Mouse (Mus musculus): ENCODE results near the gene Gm12258. TPM values are rescaled to one million over a fixed set of nuclear protein-coding genes. Genes with fewer than 3 reads are reported as not detected.
A peak's percentile ranks its signal among the peaks of the same experiment; 100 is the strongest.
"Not testable (repeated sequence)": the region's sequence is repeated elsewhere in the genome, so short reads cannot be mapped to it uniquely, and the experiment has no call there.

The Gm12258 gene
- polyA plus RNA-seq (2015; fragmentation: Nextera tagmentation; extraction: Ambion mirVana), result 5.2 and 5.6 TPM in 2 replicates

GRCm38 (mm10) chr11:58846919-58847461 is at the start of gene Gm12258:
Gene Gm12258 (plus strand): TSS chr11:58847158.
- peak within 1 kb of the TSS; percentile 80 for H3K4me3 ChIP-seq (ENCODE audit: low read length)
- peak; percentile 100 for ATAC-seq
- peak within 1 kb of the TSS; percentile 68 for H3K4me2 ChIP-seq (ENCODE audit: low read depth, low read length)
- no peaks in the 10 kb centered on the region for H3K27me3 ChIP-seq (replicated peaks; ENCODE audit: control insufficient read depth, insufficient read depth, low read length)
- H3K9me3 ChIP-seq (ENCODE audit: control insufficient read depth, low read length), result no peaks in the 10 kb centered on the region
- peaks cover 6% of the 10 kb centered on the region for H3K4me1 ChIP-seq (ENCODE audit: control insufficient read depth, insufficient read depth, low read length)
- peaks cover 5% of the 10 kb centered on the region; the same call in 1 of the 2 replicates for H3K36me3 ChIP-seq (ENCODE audit: control insufficient read depth, insufficient read depth, low read length)
- peak within 1 kb of the TSS; percentile 80 for H3K9ac ChIP-seq (ENCODE audit: low read depth, low read length)
- H3K27ac ChIP-seq (ENCODE audit: low read length), result 0 out of 2 replicates have a peak within 1 kb of the TSS, but pooled peaks have one; percentile 14
- WGBS, result 0% methylated on average over 24 of the region's 24 CpGs

- Histone ChIP-seq H3K27ac (ENCODE audit: low read length) (no peak overlapping the region), H3K27me3 (replicated peaks; ENCODE audit: control insufficient read depth, insufficient read depth, low read length) (no peaks in the 10 kb centered on the region), H3K4me1 (ENCODE audit: control insufficient read depth, insufficient read depth, low read length) (peaks cover 16% of the 10 kb centered on the region; the same call in 1 of the 2 replicates), H3K4me3 (ENCODE audit: low read length) (no peak overlapping the region), H3K36me3 (ENCODE audit: control insufficient read depth, insufficient read depth, low read length) (no peaks in the 10 kb centered on the region), H3K4me2 (ENCODE audit: low read depth, low read length) (no peak overlapping the region), H3K9ac (ENCODE audit: low read depth, low read length) (no peak overlapping the region), H3K9me3 (ENCODE audit: control insufficient read depth, low read length) (no peaks in the 10 kb centered on the region)
- WGBS, result 79% methylated on average over 5 of the region's 5 CpGs
- no peak for ATAC-seq
Measured at GRCm38 (mm10) chr11:58799747-58800146, 47.2 kb upstream of the Gm12258 start.

GRCm38 (mm10) chr11:58801558-58802228 is 45.3 kb upstream of the Gm12258 start, which contains the start of gene Fam183b:
Gene Fam183b (minus strand): TSS chr11:58801960.
- H3K27ac ChIP-seq (ENCODE audit: low read length), result no peak within 1 kb of the TSS
- 0 out of 2 replicates have a peak within 1 kb of the TSS, but pooled peaks have one; percentile 38 for H3K9ac ChIP-seq (ENCODE audit: low read depth, low read length)
- H3K4me3 ChIP-seq (ENCODE audit: low read length), result peak within 1 kb of the TSS; percentile 27
- peak within 1 kb of the TSS; percentile 47 for H3K4me2 ChIP-seq (ENCODE audit: low read depth, low read length)
- peaks cover 16% of the 10 kb centered on the region; the same call in 1 of the 2 replicates for H3K4me1 ChIP-seq (ENCODE audit: control insufficient read depth, insufficient read depth, low read length)
- no peaks in the 10 kb centered on the region for H3K27me3 ChIP-seq (replicated peaks; ENCODE audit: control insufficient read depth, insufficient read depth, low read length)
- no peaks in the 10 kb centered on the region for H3K36me3 ChIP-seq (ENCODE audit: control insufficient read depth, insufficient read depth, low read length)
- WGBS, result 14% methylated on average over 14 of the region's 14 CpGs
- H3K9me3 ChIP-seq (ENCODE audit: control insufficient read depth, low read length), result no peaks in the 10 kb centered on the region
- peak; percentile 80 for ATAC-seq

DNA sequence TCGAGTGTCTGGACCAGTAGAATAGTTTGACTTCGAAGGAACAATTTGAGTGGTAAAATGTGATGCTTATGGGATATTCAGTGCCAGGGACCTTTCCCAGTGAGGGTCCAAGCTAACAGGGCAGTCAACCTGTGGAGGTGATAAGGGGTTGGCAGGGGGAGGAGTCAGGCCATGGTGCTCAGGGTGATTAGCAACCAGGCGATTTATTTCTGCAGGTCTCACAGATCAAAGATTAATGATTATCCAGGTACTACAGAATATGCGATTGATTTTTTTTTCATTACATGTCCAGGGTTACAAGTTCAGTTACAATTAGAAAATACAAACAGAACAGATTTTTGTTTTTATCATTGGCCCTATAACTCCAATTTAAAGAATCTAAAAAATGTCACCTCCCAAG is 43.1 kb upstream of the Gm12258 start:
- Histone ChIP-seq H3K27me3 (replicated peaks; ENCODE audit: control insufficient read depth, insufficient read depth, low read length) (no peaks in the 10 kb centered on the region), H3K4me3 (ENCODE audit: low read length) (no peak overlapping the region), H3K9ac (ENCODE audit: low read depth, low read length) (no peak overlapping the region), H3K27ac (ENCODE audit: low read length) (no peak overlapping the region), H3K9me3 (ENCODE audit: control insufficient read depth, low read length) (no peaks in the 10 kb centered on the region), H3K36me3 (ENCODE audit: control insufficient read depth, insufficient read depth, low read length) (no peaks in the 10 kb centered on the region), H3K4me1 (ENCODE audit: control insufficient read depth, insufficient read depth, low read length) (peaks cover 16% of the 10 kb centered on the region; the same call in 1 of the 2 replicates), H3K4me2 (ENCODE audit: low read depth, low read length) (no peak overlapping the region)
- peak; percentile 67 for ATAC-seq
- WGBS, result 34% methylated on average over 4 of the region's 4 CpGs

GRCm38 (mm10) chr11:58804393-58804792 is 42.6 kb upstream of the Gm12258 start:
- peak; percentile 83 for ATAC-seq
- Histone ChIP-seq H3K4me3 (ENCODE audit: low read length) (no peak overlapping the region), H3K4me2 (ENCODE audit: low read depth, low read length) (no peak overlapping the region), H3K4me1 (ENCODE audit: control insufficient read depth, insufficient read depth, low read length) (peaks cover 16% of the 10 kb centered on the region; the same call in 1 of the 2 replicates), H3K9me3 (ENCODE audit: control insufficient read depth, low read length) (no peaks in the 10 kb centered on the region), H3K27ac (ENCODE audit: low read length) (peak overlapping the region; percentile 77), H3K36me3 (ENCODE audit: control insufficient read depth, insufficient read depth, low read length) (no peaks in the 10 kb centered on the region), H3K27me3 (replicated peaks; ENCODE audit: control insufficient read depth, insufficient read depth, low read length) (no peaks in the 10 kb centered on the region), H3K9ac (ENCODE audit: low read depth, low read length) (no peak overlapping the region)
- WGBS, result 30% methylated on average over 2 of the region's 2 CpGs

- no peak overlapping the region for H3K4me2 ChIP-seq (ENCODE audit: low read depth, low read length)
- no peak overlapping the region for H3K27ac ChIP-seq (ENCODE audit: low read length)
- no peak for ATAC-seq
- 8% methylated on average over 1 of the region's 1 CpGs for WGBS
- H3K9ac ChIP-seq (ENCODE audit: low read depth, low read length), result no peak overlapping the region
- no peaks in the 10 kb centered on the region for H3K9me3 ChIP-seq (ENCODE audit: control insufficient read depth, low read length)
- H3K36me3 ChIP-seq (ENCODE audit: control insufficient read depth, insufficient read depth, low read length), result no peaks in the 10 kb centered on the region
- H3K4me1 ChIP-seq (ENCODE audit: control insufficient read depth, insufficient read depth, low read length), result no peaks in the 10 kb centered on the region
- no peak overlapping the region for H3K4me3 ChIP-seq (ENCODE audit: low read length)
- no peaks in the 10 kb centered on the region for H3K27me3 ChIP-seq (replicated peaks; ENCODE audit: control insufficient read depth, insufficient read depth, low read length)
Measured at GRCm38 (mm10) chr11:58812001-58812400, 35.0 kb upstream of the Gm12258 start.

DNA sequence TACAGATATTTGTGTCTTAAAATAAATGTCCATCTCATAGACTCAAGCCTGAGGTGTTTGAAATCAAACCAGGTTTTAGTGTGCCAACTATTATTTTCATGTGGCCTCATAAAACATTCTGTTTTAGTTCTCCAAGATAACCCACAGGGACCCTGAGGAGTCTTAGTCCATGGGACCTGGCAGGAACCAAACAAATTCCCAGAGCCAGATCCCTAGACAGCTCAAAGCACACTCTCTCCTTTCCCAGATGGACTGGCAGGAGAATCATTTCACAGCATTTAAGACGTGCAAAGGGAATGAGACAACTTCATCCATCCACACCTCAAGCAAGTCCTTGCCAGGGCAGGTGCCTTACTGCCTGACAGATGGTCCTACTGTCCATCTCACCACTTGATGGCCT is 32.3 kb upstream of the Gm12258 start, which contains the start of gene Olfr313:
Gene Olfr313 (plus strand): TSS at position 301 of the 400 bp plus-strand sequence.
- not testable (repeated sequence) for H3K9me3 ChIP-seq (ENCODE audit: control insufficient read depth, low read length); H3K27ac ChIP-seq (ENCODE audit: low read length); H3K9ac ChIP-seq (ENCODE audit: low read depth, low read length); H3K36me3 ChIP-seq (ENCODE audit: control insufficient read depth, insufficient read depth, low read length); H3K4me2 ChIP-seq (ENCODE audit: low read depth, low read length); H3K4me3 ChIP-seq (ENCODE audit: low read length); H3K4me1 ChIP-seq (ENCODE audit: control insufficient read depth, insufficient read depth, low read length); ATAC-seq; H3K27me3 ChIP-seq (replicated peaks; ENCODE audit: control insufficient read depth, insufficient read depth, low read length)
- WGBS, result 46% methylated on average over 1 of the region's 1 CpGs

DNA sequence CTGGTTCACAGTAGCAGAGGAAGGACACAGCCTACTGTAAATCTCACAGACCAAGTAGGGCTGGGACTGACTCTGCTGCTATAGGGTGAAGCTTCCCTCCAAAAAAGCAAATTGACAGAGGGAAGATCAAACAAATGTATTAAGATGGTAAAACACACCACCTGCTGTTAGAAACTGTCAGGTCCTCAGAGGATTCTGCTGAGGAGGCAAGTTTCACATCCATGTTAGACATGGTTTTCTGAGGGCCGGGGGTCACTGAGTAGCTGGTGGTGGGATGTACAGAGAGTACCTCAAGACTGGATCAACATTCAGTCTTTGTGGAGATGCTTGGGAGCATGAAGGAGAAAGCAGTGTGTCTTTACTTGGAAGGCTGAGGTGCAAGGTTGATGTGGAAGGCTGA is 31.3 kb upstream of the Gm12258 start:
- ATAC-seq, result no peak
- Histone ChIP-seq H3K27me3 (replicated peaks; ENCODE audit: control insufficient read depth, insufficient read depth, low read length) (no peaks in the 10 kb centered on the region), H3K9ac (ENCODE audit: low read depth, low read length) (no peak overlapping the region), H3K4me2 (ENCODE audit: low read depth, low read length) (no peak overlapping the region), H3K36me3 (ENCODE audit: control insufficient read depth, insufficient read depth, low read length) (no peaks in the 10 kb centered on the region), H3K4me1 (ENCODE audit: control insufficient read depth, insufficient read depth, low read length) (no peaks in the 10 kb centered on the region), H3K27ac (ENCODE audit: low read length) (no peak overlapping the region), H3K9me3 (ENCODE audit: control insufficient read depth, low read length) (no peaks in the 10 kb centered on the region), H3K4me3 (ENCODE audit: low read length) (no peak overlapping the region)
- 88% methylated on average over 1 of the region's 1 CpGs for WGBS

GRCm38 (mm10) chr11:58828937-58829336 is 18.0 kb upstream of the Gm12258 start, which contains the start of gene Olfr312:
Gene Olfr312 (plus strand): TSS chr11:58829237.
- H3K27ac ChIP-seq (ENCODE audit: low read length); H3K36me3 ChIP-seq (ENCODE audit: control insufficient read depth, insufficient read depth, low read length); H3K4me1 ChIP-seq (ENCODE audit: control insufficient read depth, insufficient read depth, low read length); H3K4me3 ChIP-seq (ENCODE audit: low read length); ATAC-seq; H3K9ac ChIP-seq (ENCODE audit: low read depth, low read length); H3K27me3 ChIP-seq (replicated peaks; ENCODE audit: control insufficient read depth, insufficient read depth, low read length); H3K4me2 ChIP-seq (ENCODE audit: low read depth, low read length); H3K9me3 ChIP-seq (ENCODE audit: control insufficient read depth, low read length): not testable (repeated sequence)

Measured in intestine, embryonic 16.5 days (tissue).